Mouse (Mus musculus) gastrocnemius, adult 8-10 months (tissue): Measurements from ENCODE around the gene Srrm2. TPM values are rescaled to one million over a fixed set of nuclear protein-coding genes. Genes with fewer than 3 reads are reported as not detected.
"Not testable (repeated sequence)": the region's sequence is repeated elsewhere in the genome, so short reads cannot be mapped to it uniquely, and the experiment has no call there.

Experiments used
- DNase-seq, 2 experiments: peaks; one replicate each; pipeline ENCODE4 v3.0.0; 2022; ENCODE audit warnings: low spot score in 2 of 2
- total RNA-seq, 4 experiments: library from RNA; stranded (reverse); gene quantifications; 2 replicates each; pipeline ENCODE4 v1.2.4; 2022

Srrm2 gene
- total RNA-seq, 4 experiments from 2014 or later: 152 to 180 (median 170) TPM

GRCm38 (mm10) chr17:23762976-23763375, 27.4 kb upstream of the Srrm2 start:
- no peak for DNase-seq

DNA sequence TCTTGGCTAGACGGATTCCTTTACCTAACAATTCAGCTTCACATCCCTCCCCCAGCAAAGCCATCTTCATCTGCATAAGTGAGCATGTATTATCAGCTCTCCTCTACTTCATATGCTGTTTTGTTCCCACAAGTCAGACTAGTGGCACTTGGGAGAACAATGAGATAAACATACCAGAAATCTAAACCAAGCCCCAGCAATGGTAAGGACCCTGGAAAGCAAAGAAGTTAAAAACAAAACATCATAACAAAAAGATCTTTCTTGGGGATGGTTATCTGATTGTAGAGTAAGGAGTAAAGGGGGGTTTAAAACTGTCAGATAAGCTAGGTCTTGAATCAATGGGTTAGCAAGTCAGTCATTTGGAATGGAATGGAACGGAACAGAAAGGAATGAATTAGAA, 19.8 kb upstream of the Srrm2 start:
- no peak for DNase-seq

DNA sequence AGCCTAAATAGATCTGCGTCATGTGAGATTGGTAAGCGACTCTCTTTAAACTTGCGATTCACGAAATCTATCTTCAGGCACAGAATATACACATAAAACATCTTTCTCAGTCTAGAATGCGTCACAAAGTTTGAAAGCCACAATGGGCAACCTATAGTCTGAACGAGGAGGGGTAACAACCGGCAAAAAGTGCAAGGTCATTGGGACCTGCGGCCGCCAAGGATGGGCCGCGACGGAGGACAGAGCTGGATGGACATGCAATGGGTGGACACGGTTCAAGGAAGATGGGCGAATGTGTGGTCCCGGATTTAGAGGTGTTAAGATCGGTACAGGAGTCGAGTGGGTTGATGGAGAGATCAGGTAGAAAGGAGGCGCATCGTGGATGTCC, 19.4 kb upstream of the Srrm2 start:
- DNase-seq: no peak

GRCm38 (mm10) chr17:23771284-23772218, 18.8 kb upstream of the Srrm2 start, which contains the start of gene Flywch1:
TSS of gene Flywch1 (minus strand) at chr17:23771602.
- peak; percentile 95 to 98 for DNase-seq

- DNase-seq: not testable (repeated sequence)
Observed at GRCm38 (mm10) chr17:23772219-23772556, 18.1 kb upstream of the Srrm2 start.

DNA sequence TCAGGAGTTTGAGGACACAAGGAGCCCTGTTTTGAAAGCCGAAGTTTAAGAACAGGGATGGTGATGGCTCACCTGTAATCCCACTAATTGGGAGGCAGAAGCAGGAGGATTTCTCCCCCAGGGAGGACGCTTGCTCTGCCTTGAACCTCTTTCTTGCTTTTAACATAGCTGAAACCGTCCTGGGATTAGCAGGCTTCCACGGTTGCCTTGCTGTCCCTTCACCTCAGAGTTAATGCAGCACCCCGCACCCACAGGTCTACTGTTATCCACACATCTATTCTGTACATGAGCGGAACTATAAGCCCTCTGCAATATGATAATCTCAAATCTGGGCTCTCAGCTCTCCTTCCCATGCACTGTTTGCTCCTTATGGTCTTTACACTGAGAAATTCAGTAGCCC, 16.7 kb upstream of the Srrm2 start:
- no peak for DNase-seq

DNA sequence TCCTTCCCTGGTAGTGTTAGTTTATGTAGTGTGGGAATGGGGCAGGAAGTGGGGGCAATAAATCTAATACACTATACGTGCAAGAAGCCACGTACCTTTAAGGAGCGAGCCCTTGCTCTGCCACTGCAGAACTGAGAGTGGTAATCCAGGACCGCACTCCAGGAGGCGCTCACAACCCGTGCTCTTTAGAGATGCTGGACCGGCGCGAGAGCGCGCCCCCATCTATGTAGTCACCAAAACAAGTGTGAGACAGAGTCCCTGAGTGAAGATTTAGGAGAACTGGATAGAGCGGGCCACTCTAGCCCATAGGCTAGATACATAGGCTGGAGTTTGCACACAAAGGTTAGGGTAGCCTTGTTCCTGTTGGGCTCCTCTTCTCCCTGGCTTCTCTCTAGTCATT, 16.2 kb upstream of the Srrm2 start:
- peak; percentile 65 to 71 for DNase-seq

- DNase-seq: no peak
Observed at GRCm38 (mm10) chr17:23776216-23776615, 14.1 kb upstream of the Srrm2 start.

DNA sequence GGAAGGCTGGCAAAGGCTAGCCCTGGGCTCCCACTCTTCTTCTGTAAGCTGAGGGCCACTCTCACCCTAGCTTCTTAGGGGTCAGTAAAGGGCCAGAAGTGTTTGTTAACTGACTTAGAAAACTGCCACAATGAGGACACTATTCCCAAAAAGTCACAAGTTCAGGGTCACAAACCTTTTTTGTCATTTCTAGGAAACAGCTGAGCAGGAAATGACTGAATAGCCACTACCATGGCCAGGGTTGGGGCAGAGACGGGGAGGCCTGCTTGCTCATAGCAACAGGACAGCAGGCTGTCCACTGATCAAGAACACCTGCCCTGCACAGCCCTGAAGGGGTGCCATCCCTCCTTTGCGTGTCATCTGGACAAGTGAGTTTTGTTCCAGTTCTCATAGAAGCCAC, 13.2 kb upstream of the Srrm2 start:
- DNase-seq: no peak

DNA sequence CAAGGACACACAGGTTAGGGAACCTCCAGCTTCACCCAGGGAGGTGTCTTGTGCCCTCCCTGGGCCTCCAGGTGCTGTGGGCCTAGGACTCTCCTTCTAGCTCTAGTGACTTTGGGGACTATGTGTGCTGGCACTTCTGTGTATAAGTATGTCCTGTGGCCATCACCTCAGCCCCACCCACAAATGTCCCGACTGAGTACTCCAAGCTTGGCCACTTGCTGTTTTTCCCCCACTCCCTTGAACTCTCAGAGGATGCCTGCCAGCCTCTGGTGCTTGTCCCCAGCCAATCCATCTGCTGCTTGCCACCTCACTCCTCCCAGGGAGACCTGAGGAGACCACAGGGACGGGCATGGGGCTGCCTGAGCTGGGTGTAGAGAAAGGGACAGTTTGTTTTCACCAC, 11.9 kb upstream of the Srrm2 start:
- no peak for DNase-seq

GRCm38 (mm10) chr17:23783352-23783751, 7.0 kb upstream of the Srrm2 start:
- no peak for DNase-seq

GRCm38 (mm10) chr17:23785561-23786471, 4.5 kb upstream of the Srrm2 start, which contains the start of gene Flywch2:
TSS of gene Flywch2 (minus strand) at chr17:23786081.
- peak; percentile 25 to 44 for DNase-seq

GRCm38 (mm10) chr17:23786510-23786931, 3.8 kb upstream of the Srrm2 start:
- no peak for DNase-seq

DNA sequence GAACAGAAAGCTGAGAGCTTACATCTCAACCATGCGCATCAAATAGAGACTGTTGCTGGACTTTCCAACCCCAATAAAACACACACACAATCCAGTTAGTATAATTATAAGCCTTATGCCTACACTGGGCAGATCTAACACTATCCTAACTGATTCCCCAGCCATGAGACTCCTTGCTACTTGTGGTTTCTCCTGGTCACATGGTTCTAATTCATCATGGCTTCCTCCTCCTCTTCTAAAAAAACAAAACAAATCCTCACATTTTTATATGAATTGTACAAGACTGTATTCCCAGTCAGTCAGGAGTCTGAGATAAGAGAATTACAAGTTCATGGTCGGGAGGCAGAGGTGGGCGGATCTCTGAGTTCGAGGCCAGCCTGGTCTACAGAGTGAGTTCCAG, 1.4 kb upstream of the Srrm2 start:
- DNase-seq: no peak

- no peak for DNase-seq
Observed at GRCm38 (mm10) chr17:23789749-23790268, 523 bp upstream of the Srrm2 start.

GRCm38 (mm10) chr17:23791079-23791357, 686 bp downstream of the Srrm2 start:
- DNase-seq: no peak

- DNase-seq: no peak
Observed at GRCm38 (mm10) chr17:23795323-23795722, 5.0 kb downstream of the Srrm2 start.

- DNase-seq: no peak
Observed at GRCm38 (mm10) chr17:23797316-23797715, 7.0 kb downstream of the Srrm2 start.

GRCm38 (mm10) chr17:23801627-23802026, 11.3 kb downstream of the Srrm2 start:
- DNase-seq: no peak

DNA sequence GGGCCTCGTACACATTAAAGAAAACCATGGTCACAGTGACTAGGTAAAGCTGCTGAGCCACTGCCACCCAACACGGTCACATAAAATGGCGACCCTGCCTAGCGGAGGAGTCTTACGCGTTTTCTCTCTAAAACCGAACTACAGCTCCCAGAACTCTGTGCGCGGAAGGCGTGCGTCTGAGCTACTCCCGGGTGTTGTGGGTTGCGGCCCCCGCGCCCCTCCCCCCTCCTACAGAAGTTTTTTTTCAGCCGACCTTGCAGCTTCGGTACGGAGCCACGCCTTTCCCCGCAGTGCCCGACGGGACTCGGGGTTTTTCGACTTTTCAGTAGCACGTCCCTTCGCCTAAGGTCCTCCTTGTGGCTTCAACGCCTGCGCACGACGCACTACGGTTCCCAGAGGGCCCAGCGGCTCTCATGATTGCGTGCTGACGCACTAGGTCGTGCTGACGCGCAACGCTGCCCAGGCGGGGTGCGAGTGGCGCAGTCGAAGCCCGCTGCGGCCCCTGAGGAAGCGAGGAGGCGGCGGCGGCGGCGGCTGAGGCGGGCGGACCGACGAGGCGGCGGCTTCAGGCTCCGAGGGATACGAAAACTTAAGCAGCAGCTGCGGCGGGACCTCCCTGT, 12.5 kb downstream of the Srrm2 start:
- peak; percentile 96 to 98 for DNase-seq

- peak; percentile 53 to 64 for DNase-seq
Observed at GRCm38 (mm10) chr17:23803366-23804041, 13.2 kb downstream of the Srrm2 start.
